Mouse (Mus musculus) liver, adult 10 weeks (tissue): ENCODE measurements around the gene Sntn. TPM values are rescaled to one million over a fixed set of nuclear protein-coding genes. Genes with fewer than 3 reads are reported as not detected.

Source experiments
- polyA plus RNA-seq: library from polyadenylated mRNA; stranded (reverse); fragments of 350-450 nt; fragmentation: Illumina TruSeq; extraction: RNeasy Lipid Tissue Mini Kit (QIAGEN cat#74804); gene quantifications from one replicate; pipeline ENCODE4 v1.2.3, GENCODE M21; 2014; ENCODE audit warnings: low read depth, low replicate concordance

Gene Sntn
- not detected for polyA plus RNA-seq

DNA sequence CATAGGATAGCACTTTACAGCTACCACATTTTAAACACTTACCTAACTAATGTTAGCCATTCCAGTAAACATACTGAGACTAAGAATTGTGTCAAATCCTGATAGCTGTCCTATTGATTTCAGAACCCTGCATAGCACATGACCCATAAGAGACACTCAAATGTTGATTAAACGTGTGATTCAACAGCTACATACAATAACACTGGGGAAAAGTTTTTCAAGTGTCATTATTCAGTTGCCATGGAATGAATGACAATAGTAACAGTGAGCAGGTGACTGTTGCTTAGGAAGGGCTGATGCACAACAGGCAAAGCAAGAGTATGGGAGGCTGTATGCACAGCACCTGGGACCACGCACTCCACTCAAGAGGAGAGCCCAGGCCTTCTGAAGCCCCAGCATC is at the start of gene Sntn:
TSS of gene Sntn (plus strand) at position 301 of the 400 bp plus-strand sequence.

Other genes starting within 250 kb of the Sntn start
- not detected for gene Gm281, start 243.6 kb downstream of the Sntn start, polyA plus RNA-seq